ENCODE assay signal across 9 mouse cellular contexts in genomic region chr6:88189312-88190042, GRCm38 (mm10). TPM values are rescaled to one million over a fixed set of nuclear protein-coding genes. Genes with fewer than 3 reads are reported as not detected.
DNase-seq lines count a peak whose midpoint lies in the region; ATAC-seq and TF ChIP-seq lines count a peak whose summit lies in the region.
"Had no signal": no experiment of that assay in that cellular context is flagged by ENCODE, and none has a peak within 500 bp of the region (broad histone marks: within the 10 kb centered on the region; RNA-seq: fewer than 3 reads in every experiment).

No protein-coding gene starts in this region.

- no peaks in the 10 kb centered on the region for H3K9me3 ChIP-seq in MEL (replicated peaks; ENCODE audit: insufficient read depth, low read length)
- H3K9me3 ChIP-seq in forebrain, embryonic 16.5 days (ENCODE audit: control insufficient read depth, low read length) = no peaks in the 10 kb centered on the region
- no peaks in the 10 kb centered on the region for H3K9me3 ChIP-seq in hindbrain, embryonic 10.5 days

- under 1% methylated on average over 56 of the region's 56 CpGs for WGBS in cerebellum, adult 2 months
- WGBS in forebrain, embryonic 16.5 days = under 1% methylated on average over 52 of the region's 56 CpGs
- WGBS in hindbrain, embryonic 10.5 days = under 1% methylated on average over 56 of the region's 56 CpGs
- 1% methylated on average over 56 of the region's 56 CpGs for WGBS in lung, adult 2 months
- WGBS in olfactory bulb, adult 2 months = under 1% methylated on average over 56 of the region's 56 CpGs

- TF ChIP-seq EP300 in MEL (IDR thresholded peaks at IDR 0.05; ENCODE audit: low read depth in 1 of 2, low read length in 2 of 2) = peak in 1 of 2 experiments; percentile 49; a peak in 1 of 4 replicates

- peak; percentile 72 for ATAC-seq in forebrain, embryonic 16.5 days

- peak in 1 of 2 experiments; percentile 70; a peak in 2 of 4 replicates for TF ChIP-seq POLR2A in MEL (IDR thresholded peaks at IDR 0.05; ENCODE audit: control insufficient read depth in 1 of 2, insufficient read depth in 1 of 2, low read depth in 1 of 2, low read length in 2 of 2, poor library complexity in 1 of 2)
- no peak for TF ChIP-seq POLR2A in cerebellum, adult 2 months (IDR thresholded peaks at IDR 0.05; ENCODE audit: borderline replicate concordance, insufficient read depth, low read length)
- peak; percentile 27; the same call in 1 of the 2 replicates for TF ChIP-seq POLR2A in lung, adult 2 months (IDR thresholded peaks at IDR 0.05; ENCODE audit: borderline replicate concordance, extremely low read depth, low read depth, low read length)
- no peak for TF ChIP-seq POLR2A in olfactory bulb, adult 2 months (IDR thresholded peaks at IDR 0.05; ENCODE audit: insufficient read depth, low read depth, low read length)

- peaks cover 8 to 39% of the 10 kb centered on the region in 2 experiments for H3K4me1 ChIP-seq in MEL (ENCODE audit: control insufficient read depth in 1 of 2, insufficient read depth in 2 of 2, low read length in 2 of 2)
- no peaks in the 10 kb centered on the region for H3K4me1 ChIP-seq in cerebellum, adult 2 months (ENCODE audit: control insufficient read depth, insufficient read depth, low read length)
- peaks cover 28% of the 10 kb centered on the region for H3K4me1 ChIP-seq in forebrain, embryonic 16.5 days (replicated peaks; ENCODE audit: control insufficient read depth, insufficient read depth, low read length)
- H3K4me1 ChIP-seq in hindbrain, embryonic 10.5 days (replicated peaks) = peaks cover 38% of the 10 kb centered on the region
- peaks cover 9% of the 10 kb centered on the region for H3K4me1 ChIP-seq in lung, adult 2 months (ENCODE audit: control insufficient read depth, insufficient read depth, low read length)
- peaks cover 16% of the 10 kb centered on the region for H3K4me1 ChIP-seq in olfactory bulb, adult 2 months (ENCODE audit: control insufficient read depth, insufficient read depth, low read length)

- H3K4me2 ChIP-seq in forebrain, embryonic 16.5 days (ENCODE audit: low read length) = peak overlapping the region; percentile 86

- peak; percentile 76 to 98 (median 97) for TF ChIP-seq CTCF in MEL (IDR thresholded peaks at IDR 0.05 in 2 of 3, conservative IDR thresholded peaks at IDR 0.05 in 1 of 3; ENCODE audit: control insufficient read depth in 1 of 3, insufficient read depth in 1 of 3, low read depth in 2 of 3, low read length in 3 of 3, poor library complexity in 1 of 3, severe bottlenecking in 1 of 3)
- peak; percentile 76 for TF ChIP-seq CTCF in cerebellum, adult 2 months (IDR thresholded peaks at IDR 0.05; ENCODE audit: borderline replicate concordance, insufficient read depth, low read depth, low read length)
- peak; percentile 51 for TF ChIP-seq CTCF in lung, adult 2 months (IDR thresholded peaks at IDR 0.05; ENCODE audit: insufficient read depth, low read length)
- peak; percentile 99 for TF ChIP-seq CTCF in olfactory bulb, adult 2 months (IDR thresholded peaks at IDR 0.05; ENCODE audit: insufficient read depth, low read depth, low read length)

- H3K79me2 ChIP-seq in MEL (ENCODE audit: control insufficient read depth, insufficient read depth, low read length, poor library complexity) = peaks cover 19% of the 10 kb centered on the region

- DNase-seq in MEL (ENCODE audit: low read depth, low spot score) = peak; percentile 95
- DNase-seq in cerebellum, adult 2 months = peak; percentile 72 to 80
- DNase-seq in hindbrain, embryonic 10.5 days (ENCODE audit: low spot score) = peak; percentile 89
- peak; percentile 55 for DNase-seq in layer of hippocampus, adult 9-10 months (ENCODE audit: low spot score)
- DNase-seq in lung, adult 2 months = peak; percentile 83
- peak; percentile 65 for DNase-seq in thymus, postnatal 0 days (ENCODE audit: low spot score)

- H3K27me3 ChIP-seq in MEL (ENCODE audit: control insufficient read depth in 1 of 2, insufficient read depth in 2 of 2, low read length in 2 of 2) = no peaks in the 10 kb centered on the region
- H3K27me3 ChIP-seq in cerebellum, adult 2 months (ENCODE audit: control insufficient read depth, insufficient read depth, low read length) = peaks cover 9% of the 10 kb centered on the region; the same call in 1 of the 2 replicates
- peaks cover 56% of the 10 kb centered on the region for H3K27me3 ChIP-seq in forebrain, embryonic 16.5 days (replicated peaks; ENCODE audit: control insufficient read depth, insufficient read depth, low read length)
- H3K27me3 ChIP-seq in hindbrain, embryonic 10.5 days (ENCODE audit: insufficient read depth, poor library complexity, severe bottlenecking) = peaks cover 89% of the 10 kb centered on the region

- H3K9ac ChIP-seq in MEL (ENCODE audit: control insufficient read depth, low read depth, low read length, poor library complexity, severe bottlenecking) = peak overlapping the region; percentile 76
- H3K9ac ChIP-seq in forebrain, embryonic 16.5 days (replicated peaks; ENCODE audit: low read depth, low read length) = peak overlapping the region; percentile 52

- peak overlapping the region; percentile 27 to 56 for H3K4me3 ChIP-seq in MEL (ENCODE audit: control insufficient read depth in 1 of 2, insufficient read depth in 1 of 2, low read depth in 2 of 2, low read length in 2 of 2)
- H3K4me3 ChIP-seq in cerebellum, adult 2 months (replicated peaks; ENCODE audit: insufficient read depth, low read depth, low read length) = peak overlapping the region; percentile 62
- H3K4me3 ChIP-seq in forebrain, embryonic 16.5 days (replicated peaks; ENCODE audit: low read length) = peak overlapping the region; percentile 68
- H3K4me3 ChIP-seq in hindbrain, embryonic 10.5 days = peak overlapping the region; percentile 54
- peak overlapping the region; percentile 40 for H3K4me3 ChIP-seq in lung, adult 2 months (replicated peaks; ENCODE audit: extremely low read depth, low read depth, low read length)
- peak overlapping the region; percentile 55 for H3K4me3 ChIP-seq in olfactory bulb, adult 2 months (ENCODE audit: insufficient read depth, low read depth, low read length)

- H3K27ac ChIP-seq in MEL (ENCODE audit: control insufficient read depth, low read depth, low read length) = peak overlapping the region; percentile 90
- no peak overlapping the region for H3K27ac ChIP-seq in cerebellum, adult 2 months (ENCODE audit: insufficient read depth, low read length)
- H3K27ac ChIP-seq in forebrain, embryonic 16.5 days (ENCODE audit: low read length) = no peak overlapping the region
- H3K27ac ChIP-seq in hindbrain, embryonic 10.5 days = peak overlapping the region; percentile 64
- H3K27ac ChIP-seq in olfactory bulb, adult 2 months (ENCODE audit: insufficient read depth, low read depth, low read length) = no peak overlapping the region

- peak; percentile 98 for TF ChIP-seq RAD21 in MEL (IDR thresholded peaks at IDR 0.05; ENCODE audit: low read depth, low read length)

- H3K36me3 ChIP-seq in MEL (ENCODE audit: control insufficient read depth in 1 of 2, insufficient read depth in 2 of 2, low read length in 2 of 2) = peaks cover 0 to 21% of the 10 kb centered on the region in 2 experiments; a peak in 2 of 4 replicates
- H3K36me3 ChIP-seq in forebrain, embryonic 16.5 days (ENCODE audit: control insufficient read depth, insufficient read depth) = no peaks in the 10 kb centered on the region
- no peaks in the 10 kb centered on the region for H3K36me3 ChIP-seq in hindbrain, embryonic 10.5 days

TF ChIP-seq in MEL, 35 proteins besides CTCF, POLR2A, EP300 and RAD21 (continues in another document):
- TF ChIP-seq NRF1 (IDR thresholded peaks at IDR 0.05; ENCODE audit: insufficient read depth, low read depth, low read length, poor library complexity, severe bottlenecking) (no peak; the same call in 1 of the 2 replicates), NELFE (IDR thresholded peaks at IDR 0.05; ENCODE audit: low read depth, low read length) (peak; percentile 74), RCOR1 (IDR thresholded peaks at IDR 0.05; ENCODE audit: low read depth, low read length) (peak; percentile 34; the same call in 1 of the 2 replicates), TCF12 (IDR thresholded peaks at IDR 0.05; ENCODE audit: low read depth, low read length) (no peak), MAZ (IDR thresholded peaks at IDR 0.05; ENCODE audit: low read depth, low read length) (peak; percentile 97), ZNF384 (IDR thresholded peaks at IDR 0.05; ENCODE audit: low read depth, low read length) (no peak), ELF1 (IDR thresholded peaks at IDR 0.05; ENCODE audit: low read depth, low read length) (peak; percentile 72), JUND (IDR thresholded peaks at IDR 0.05; ENCODE audit: low read depth, low read length) (no peak), USF2 (IDR thresholded peaks at IDR 0.05; ENCODE audit: borderline replicate concordance in 1 of 2, insufficient read depth in 1 of 2, low read depth in 1 of 2, low read length in 2 of 2) (no peak), ZMIZ1 (IDR thresholded peaks at IDR 0.05; ENCODE audit: low read depth, low read length) (peak; percentile 80), HCFC1 (IDR thresholded peaks at IDR 0.05; ENCODE audit: low read depth, low read length) (peak; percentile 70), TAL1 (IDR thresholded peaks at IDR 0.05; ENCODE audit: low read length) (no peak), USF1 (IDR thresholded peaks at IDR 0.05; ENCODE audit: low read depth, low read length) (0 out of 2 replicates have a peak, but pooled peaks have one; percentile 45)

RNA-seq across cellular contexts. Expression of gene Gata2, which starts 4.2 kb away (rescaled TPM):
- total RNA-seq in MEL (2012; rRNA removed) = 3.7 and 7.7 TPM in 2 replicates
- polyA plus RNA-seq in MEL (2012; ENCODE audit: insufficient read depth in 1 of 2, insufficient read length in 2 of 2, low read depth in 1 of 2, low replicate concordance in 2 of 2, missing spikeins in 1 of 2) = 10 to 100 TPM in 1 of 2 experiments, not detected in 1; 12.4 TPM
- polyA plus RNA-seq in cerebellum, adult 2 months (2012; rRNA removed) = 6.4 and 6.6 TPM in 2 replicates
- polyA plus RNA-seq in forebrain, embryonic 16.5 days (2015; fragmentation: Nextera tagmentation; extraction: Ambion mirVana) = 1.8 TPM in 2 replicates
- 20.0 and 20.8 TPM in 2 replicates for polyA plus RNA-seq in hindbrain, embryonic 10.5 days (2016; fragmentation: Nextera tagmentation; extraction: Ambion mirVana)
- polyA plus RNA-seq in lung, adult 2 months (2012; rRNA removed) = 184 and 333 TPM in 2 replicates
- polyA plus RNA-seq in olfactory bulb, adult 2 months (2012; ENCODE audit: insufficient read depth, insufficient read length, low replicate concordance, missing spikeins) = not detected in 2 replicates
- polyA plus RNA-seq in thymus, postnatal 0 days (2015; fragmentation: Nextera tagmentation; extraction: Ambion mirVana) = 1.6 and 1.8 TPM in 2 replicates

RNA-seq across cellular contexts. Expression of gene Dnajb8, which starts 32.6 kb away (rescaled TPM):
- not detected in 2 replicates for total RNA-seq in MEL (2012; rRNA removed)
- polyA plus RNA-seq in MEL (2012; ENCODE audit: insufficient read depth in 1 of 2, insufficient read length in 2 of 2, low read depth in 1 of 2, low replicate concordance in 2 of 2, missing spikeins in 1 of 2) = not detected
- not detected in 2 replicates for polyA plus RNA-seq in cerebellum, adult 2 months (2012; rRNA removed)
- polyA plus RNA-seq in forebrain, embryonic 16.5 days (2015; fragmentation: Nextera tagmentation; extraction: Ambion mirVana) = not detected in 2 replicates
- not detected in 2 replicates for polyA plus RNA-seq in hindbrain, embryonic 10.5 days (2016; fragmentation: Nextera tagmentation; extraction: Ambion mirVana)
- not detected in 2 replicates for polyA plus RNA-seq in lung, adult 2 months (2012; rRNA removed)
- polyA plus RNA-seq in olfactory bulb, adult 2 months (2012; ENCODE audit: insufficient read depth, insufficient read length, low replicate concordance, missing spikeins) = not detected in 2 replicates
- polyA plus RNA-seq in thymus, postnatal 0 days (2015; fragmentation: Nextera tagmentation; extraction: Ambion mirVana) = not detected in 2 replicates
- total RNA-seq: gastrocnemius, adult 8-10 months had no signal

Comparison
In these comparisons a context has a peak if more than half of its experiments do, and no peak if none do; other contexts are left out.
1. H3K27ac ChIP-seq: peak in MEL (single experiment) and hindbrain, embryonic 10.5 days (single experiment); none in cerebellum, adult 2 months (single experiment), forebrain, embryonic 16.5 days (single experiment) and olfactory bulb, adult 2 months (single experiment).
2. Peak in every context shown above with its lines, with median percentiles within 50 percentile points of each other: DNase-seq, H3K4me3 ChIP-seq and CTCF ChIP-seq.